Mouse (Mus musculus) olfactory bulb, adult 2 months (tissue): Measurements from ENCODE around the gene Urb1.
A peak's percentile ranks its signal among the peaks of the same experiment; 100 is the strongest.

Source experiments
- CTCF ChIP-seq: fragments of 200-500 bp; IDR thresholded peaks from 2 replicates; pipeline ENCODE4 v1.5.1; 2012; ENCODE audit warnings: low read depth, mild to moderate bottlenecking, low read length, moderate library complexity; ENCODE audit not compliant: insufficient read depth
- POLR2A ChIP-seq: fragments of 200-500 bp; IDR thresholded peaks from 2 replicates; pipeline ENCODE4 v1.6.1; 2012; ENCODE audit warnings: mild to moderate bottlenecking, low read depth, low read length, moderate library complexity; ENCODE audit not compliant: insufficient read depth

DNA sequence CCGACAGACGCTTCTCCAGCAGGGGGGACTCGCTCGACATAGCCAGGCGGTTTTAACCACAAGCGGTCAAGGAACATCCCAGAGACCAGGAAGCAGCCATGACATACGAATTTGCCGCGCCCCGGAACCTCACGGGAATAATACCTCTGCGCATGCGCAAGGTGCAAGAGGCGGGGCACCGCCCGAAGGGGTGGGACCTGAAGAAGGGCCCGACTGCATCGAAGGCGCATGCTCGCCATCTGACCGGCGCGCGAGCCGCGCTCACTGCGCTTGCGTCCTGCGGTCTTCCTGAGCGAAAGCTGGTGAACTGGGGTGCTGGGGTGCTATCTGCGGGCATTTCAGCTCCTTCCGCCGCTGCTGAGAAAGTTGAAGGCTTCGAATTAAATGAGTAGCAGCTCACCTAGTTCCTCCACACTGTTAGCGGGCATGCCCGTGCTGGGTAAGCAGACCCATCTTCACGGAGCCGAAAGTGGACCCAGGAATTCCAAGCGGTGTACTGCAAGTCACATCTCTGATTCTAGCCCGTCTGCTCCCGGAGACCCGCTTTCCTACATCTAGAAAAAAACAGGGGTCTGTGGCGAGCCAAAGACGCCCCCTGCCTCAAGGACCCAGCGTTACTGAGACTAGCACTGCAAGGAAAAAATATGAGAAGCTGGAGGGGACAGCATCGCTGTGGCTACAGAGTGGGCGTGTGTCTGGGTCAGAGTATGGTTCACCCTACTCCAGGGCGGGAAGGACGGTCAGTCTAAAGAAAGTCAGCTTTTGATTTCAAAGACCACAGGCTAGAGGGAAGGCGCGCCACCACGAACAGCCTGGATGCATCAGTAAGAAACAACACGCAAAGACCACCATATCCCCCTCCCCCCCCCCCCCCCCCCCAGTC is 82.7 kb downstream of the Urb1 start, which contains the start of gene Mis18a:
- TF ChIP-seq CTCF (no peak), POLR2A (peak; percentile 98)
